ENCODE assay signal across 11 mouse cellular contexts in genomic region chr2:113537911-113538318, GRCm38 (mm10).
DNase-seq lines count a peak whose midpoint lies in the region; ATAC-seq lines count a peak whose summit lies in the region.
"Had no signal": no experiment of that assay in that cellular context is flagged by ENCODE, and none has a peak within 500 bp of the region (broad histone marks: within the 10 kb centered on the region; RNA-seq: fewer than 3 reads in every experiment).

No protein-coding gene starts in this region.

- no peak overlapping the region for H3K27ac ChIP-seq in embryonic facial prominence, embryonic 11.5 days (replicated peaks; ENCODE audit: low read depth, low read length)
- H3K27ac ChIP-seq in kidney, embryonic 15.5 days = peak overlapping the region; percentile 24

- no peaks in the 10 kb centered on the region for H3K9me3 ChIP-seq in embryonic facial prominence, embryonic 11.5 days (replicated peaks; ENCODE audit: control insufficient read depth, low read length)
- no peaks in the 10 kb centered on the region for H3K9me3 ChIP-seq in kidney, embryonic 15.5 days (replicated peaks)

- H3K27me3 ChIP-seq in embryonic facial prominence, embryonic 11.5 days (ENCODE audit: control insufficient read depth, insufficient read depth, low read length) = no peaks in the 10 kb centered on the region
- no peaks in the 10 kb centered on the region for H3K27me3 ChIP-seq in kidney, embryonic 15.5 days

- no peak overlapping the region for H3K9ac ChIP-seq in embryonic facial prominence, embryonic 11.5 days (replicated peaks; ENCODE audit: low read length)
- no peak overlapping the region for H3K9ac ChIP-seq in kidney, embryonic 15.5 days

- WGBS in embryonic facial prominence, embryonic 11.5 days = 5% methylated on average over 5 of the region's 5 CpGs
- 19% methylated on average over 5 of the region's 5 CpGs for WGBS in kidney, embryonic 15.5 days

- DNase-seq in kidney, adult 11 months = peak; percentile 35
- no peak for DNase-seq in kidney, adult 18-20 months
- peak; percentile 57 for DNase-seq in embryonic facial prominence, embryonic 11.5 days (ENCODE audit: low spot score)
- peak; percentile 46 for DNase-seq in yolk sac, embryonic 10.5 days (ENCODE audit: low spot score)
- no peak for DNase-seq in adrenal gland, postnatal 25 days
- no peak for DNase-seq in thymus, postnatal 25 days
- DNase-seq: adrenal gland, postnatal 14 days; cerebellum, adult 8-10 months; right cerebral cortex, postnatal 4 days had no signal

- H3K4me2 ChIP-seq in embryonic facial prominence, embryonic 11.5 days (ENCODE audit: low read depth, low read length) = no peak overlapping the region
- no peak overlapping the region for H3K4me2 ChIP-seq in kidney, embryonic 15.5 days

- H3K4me1 ChIP-seq in embryonic facial prominence, embryonic 11.5 days (ENCODE audit: control insufficient read depth, insufficient read depth, low read length) = no peaks in the 10 kb centered on the region; the same call in 1 of the 2 replicates
- H3K4me1 ChIP-seq in kidney, embryonic 15.5 days = peaks cover 27% of the 10 kb centered on the region

- 0 out of 2 replicates have a peak, but pooled peaks have one; percentile 42 for ATAC-seq in embryonic facial prominence, embryonic 11.5 days (replicated peaks; ENCODE audit: insufficient number of reproducible peaks, low FRiP score, low TSS enrichment, low read depth)
- ATAC-seq in kidney, embryonic 15.5 days (replicated peaks; ENCODE audit: low FRiP score) = peak; percentile 63
- no peak for ATAC-seq in CD4-positive, CD25-positive, alpha-beta regulatory T cell, adult 4 months

- H3K36me3 ChIP-seq in embryonic facial prominence, embryonic 11.5 days (replicated peaks; ENCODE audit: control insufficient read depth, insufficient read depth, low read depth, low read length) = no peaks in the 10 kb centered on the region
- no peaks in the 10 kb centered on the region for H3K36me3 ChIP-seq in kidney, embryonic 15.5 days

- no peak overlapping the region for H3K4me3 ChIP-seq in embryonic facial prominence, embryonic 11.5 days (ENCODE audit: low read depth, low read length)
- H3K4me3 ChIP-seq in kidney, embryonic 15.5 days (replicated peaks) = no peak overlapping the region

Comparison
In these comparisons a context has a peak if more than half of its experiments do, and no peak if none do; other contexts are left out.
1. DNase-seq: peak in kidney, adult 11 months (single experiment), embryonic facial prominence, embryonic 11.5 days (single experiment) and yolk sac, embryonic 10.5 days (single experiment); none in kidney, adult 18-20 months (single experiment), adrenal gland, postnatal 25 days (single experiment) and thymus, postnatal 25 days (single experiment).